Mouse (Mus musculus): Measurements from ENCODE around the gene Smox.

Smox gene

GRCm38 (mm10) chr2:131485126-131485525 is 6.2 kb upstream of the Smox start:
- no peak for DNase-seq

DNA sequence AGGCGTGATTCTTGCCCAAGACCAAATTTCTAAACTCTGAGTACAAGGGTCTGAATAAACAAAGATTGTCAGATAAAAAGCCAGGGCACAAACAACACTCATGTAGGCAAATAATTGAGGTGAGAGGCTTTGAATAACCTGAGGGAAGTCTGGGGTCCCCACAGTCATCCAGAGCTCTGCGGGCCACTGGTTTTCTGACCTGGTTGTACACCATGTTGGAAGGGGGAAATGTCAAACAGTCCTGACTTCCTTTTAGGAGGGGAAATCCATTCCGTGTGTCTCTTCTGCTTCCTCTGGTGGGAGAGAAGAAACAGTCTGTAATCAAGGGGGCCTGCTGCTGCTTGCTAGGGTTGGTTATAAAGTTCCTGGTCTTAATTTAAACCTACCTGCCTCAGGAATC is 5.2 kb upstream of the Smox start:
- no peak for DNase-seq

- DNase-seq: no peak
These were observed 4.0 kb upstream of the Smox start for GRCm38 (mm10) chr2:131487337-131487736.

DNA sequence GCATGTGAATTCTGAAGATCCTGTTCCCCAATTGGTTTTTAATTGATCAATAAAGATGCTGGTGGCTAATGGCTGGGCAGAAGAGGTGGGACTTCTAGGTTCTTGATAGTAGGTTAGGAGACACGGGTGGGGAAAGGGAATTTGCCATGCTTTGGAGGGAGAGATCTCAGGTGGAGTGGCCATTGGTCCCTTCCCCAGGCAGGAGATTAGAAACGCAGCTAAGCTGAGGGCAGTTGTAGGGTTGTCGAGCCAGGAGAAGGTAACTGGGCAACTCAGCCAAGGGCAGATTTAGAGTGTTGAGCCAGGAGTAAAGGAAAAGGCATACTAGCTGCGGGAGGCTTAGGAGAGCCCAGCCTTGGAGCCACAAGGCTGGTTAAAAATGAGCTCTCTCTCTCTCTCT is 3.0 kb upstream of the Smox start:
- DNase-seq: peak; percentile 1

DNA sequence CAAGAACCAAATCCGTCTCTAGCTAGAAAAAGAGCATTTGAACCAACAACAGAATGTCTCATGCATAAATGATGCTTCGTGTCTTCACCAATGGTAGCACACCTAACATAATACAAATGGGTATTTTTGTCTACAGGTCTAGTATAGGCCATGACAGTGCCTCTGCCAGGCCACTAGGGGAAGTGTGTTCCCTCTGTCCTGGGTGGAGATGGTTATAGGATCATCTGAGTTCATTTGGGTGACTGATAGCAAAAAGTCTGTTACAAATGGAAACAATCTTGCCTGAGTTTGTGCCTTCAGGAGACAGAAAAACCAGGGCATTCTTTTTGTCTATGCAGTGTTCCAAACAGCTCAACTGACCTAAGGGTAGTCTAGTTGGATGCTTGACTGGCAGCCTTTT is 2.4 kb upstream of the Smox start:
- peak; percentile 16 for DNase-seq

GRCm38 (mm10) chr2:131489591-131489990 is 1.7 kb upstream of the Smox start:
- peak; percentile 84 for DNase-seq

DNA sequence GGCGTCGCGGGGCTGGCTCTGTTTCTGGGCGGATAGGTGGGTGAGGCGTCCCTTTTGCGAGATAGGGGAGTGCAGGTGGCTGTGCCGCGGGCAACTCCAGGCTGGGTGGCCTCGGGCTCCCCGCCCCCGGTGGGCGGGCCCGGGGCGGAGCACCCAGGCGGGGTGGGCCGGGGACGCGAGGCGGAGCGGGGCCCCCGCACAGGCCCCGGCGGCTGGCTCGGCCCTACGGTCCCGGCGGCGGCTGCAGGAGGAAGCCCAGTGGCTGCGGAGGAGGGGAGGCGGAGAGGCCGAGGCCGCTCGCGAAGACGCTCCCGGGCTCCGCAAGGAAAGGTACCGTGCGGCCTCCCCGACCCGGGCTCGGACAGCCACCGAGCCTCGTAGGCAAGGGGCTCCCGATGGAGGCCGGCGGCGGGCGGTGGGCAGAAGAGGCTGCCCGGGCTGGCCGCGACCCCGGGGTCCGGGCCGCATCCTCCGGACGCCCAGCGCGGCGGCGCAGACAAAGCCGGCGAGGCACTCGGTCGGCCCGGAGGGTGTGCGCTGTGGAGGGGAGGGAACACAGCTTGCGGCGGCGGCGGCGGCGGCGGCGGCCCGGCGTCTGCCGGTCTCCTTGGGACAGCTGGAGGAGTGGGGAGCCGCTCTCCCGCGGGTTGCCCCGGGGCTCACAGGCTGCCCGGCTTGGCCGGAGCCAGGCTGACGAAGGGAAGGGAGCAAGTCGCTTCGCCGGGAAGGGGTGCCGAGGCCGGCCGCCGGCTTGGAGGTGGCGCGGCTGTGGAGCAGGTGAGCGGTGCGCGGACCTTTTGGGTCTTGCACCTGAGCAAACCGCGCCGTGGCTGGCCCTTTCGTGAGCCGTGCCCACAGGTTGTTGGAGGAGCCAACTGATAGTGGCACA is 655 bp downstream of the Smox start:
- DNase-seq: peak; percentile 79

GRCm38 (mm10) chr2:131492596-131493139 is 1.4 kb downstream of the Smox start:
- no peak for DNase-seq

- DNase-seq: no peak
These were observed 2.1 kb downstream of the Smox start for GRCm38 (mm10) chr2:131493446-131493845.

DNA sequence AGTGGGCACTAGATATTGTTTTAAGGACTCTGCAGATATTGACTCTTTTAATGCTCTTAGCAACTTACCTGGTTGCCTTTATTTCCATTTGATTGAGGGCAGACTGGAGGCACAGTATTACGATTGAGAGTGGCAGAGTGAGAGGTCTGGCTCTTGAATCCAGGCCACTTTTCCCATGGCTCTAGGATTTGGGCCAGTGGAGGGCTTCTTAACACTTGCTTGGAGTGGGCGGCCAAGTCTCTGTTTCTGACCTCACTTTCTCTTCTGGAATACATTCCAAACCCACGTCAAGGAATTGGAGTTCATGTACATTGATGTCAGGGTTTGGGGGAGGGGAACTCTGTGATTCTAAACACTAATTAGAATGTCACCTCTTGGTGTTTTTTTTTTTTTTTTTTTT is 4.0 kb downstream of the Smox start:
- no peak for DNase-seq

- DNase-seq: no peak
These were observed 5.0 kb downstream of the Smox start for GRCm38 (mm10) chr2:131496125-131496820.

- no peak for DNase-seq
These were observed 6.0 kb downstream of the Smox start for GRCm38 (mm10) chr2:131497224-131497856.

- no peak for DNase-seq
These were observed 6.9 kb downstream of the Smox start for GRCm38 (mm10) chr2:131498219-131498618.

DNA sequence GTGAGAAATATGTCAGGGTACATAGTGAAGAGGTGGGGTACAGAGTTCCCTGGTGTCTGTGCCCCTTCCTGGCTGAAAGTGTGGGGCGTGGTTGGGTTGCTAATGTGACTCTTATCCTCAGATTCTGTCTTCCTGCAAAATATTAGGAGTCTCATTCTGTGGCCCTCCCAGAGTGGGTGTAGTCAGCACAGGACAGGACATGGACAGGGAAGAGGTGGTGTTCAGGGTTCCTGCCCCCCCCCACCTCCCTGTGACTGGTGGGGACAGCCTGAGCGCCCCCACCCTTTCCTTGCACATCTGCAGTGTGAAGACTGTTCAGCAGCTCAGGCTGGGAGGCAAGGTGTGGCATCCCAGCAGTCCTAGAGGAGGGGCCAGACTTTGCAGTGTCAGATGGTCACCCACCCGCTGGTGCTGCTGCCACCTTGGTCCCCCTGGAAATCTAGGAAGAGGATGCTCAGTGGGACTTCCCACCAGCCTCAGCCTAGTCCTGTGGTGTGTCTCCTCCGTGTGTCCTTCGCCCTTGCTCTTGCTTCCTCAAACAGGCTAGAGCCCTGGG is 8.1 kb downstream of the Smox start:
- DNase-seq: no peak

GRCm38 (mm10) chr2:131501886-131502285 is 10.6 kb downstream of the Smox start:
- DNase-seq: no peak

DNA sequence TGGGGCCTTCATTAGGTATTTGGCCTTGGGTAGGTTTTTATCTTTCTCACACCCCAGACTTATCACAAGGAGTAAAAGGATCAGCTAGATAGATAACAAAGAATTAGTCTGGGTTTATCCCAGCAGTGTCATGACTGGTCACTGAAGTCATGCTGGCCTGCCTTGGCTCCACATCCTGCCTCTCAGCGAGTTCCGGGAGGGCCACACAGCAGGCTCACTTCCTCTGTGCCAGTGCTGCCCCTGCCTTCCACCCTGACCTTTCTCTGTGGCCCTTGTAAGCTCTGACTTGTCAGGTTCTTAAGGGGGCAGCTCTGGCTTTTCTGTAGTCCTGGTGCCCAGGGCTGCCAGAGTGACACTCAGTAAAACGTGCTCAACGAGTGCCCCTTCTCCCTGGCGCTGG is 11.3 kb downstream of the Smox start:
- no peak for DNase-seq

DNA sequence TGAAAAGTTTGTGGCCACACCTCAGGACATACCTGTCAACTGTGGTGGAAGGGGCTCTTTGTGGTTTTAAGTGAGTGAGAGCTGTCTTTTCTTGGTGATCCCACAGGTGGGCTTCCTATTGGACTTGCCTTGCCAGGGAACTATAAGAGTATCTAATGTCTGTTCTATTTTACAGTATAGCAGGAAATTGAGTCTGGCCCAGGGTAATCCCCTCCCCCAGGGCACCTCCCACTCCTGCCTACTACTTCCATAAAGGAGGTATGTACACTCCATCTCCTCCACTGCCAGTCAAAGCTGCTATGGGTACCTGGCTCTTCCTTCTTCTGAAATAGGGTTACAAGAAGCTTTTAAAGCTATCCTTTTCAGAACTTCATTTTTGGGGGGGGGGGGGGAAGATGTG is 14.1 kb downstream of the Smox start:
- DNase-seq: no peak

- DNase-seq: no peak
These were observed 15.1 kb downstream of the Smox start for GRCm38 (mm10) chr2:131506358-131506757.

GRCm38 (mm10) chr2:131508501-131508900 is 17.2 kb downstream of the Smox start:
- no peak for DNase-seq

- DNase-seq: peak; percentile 66
These were observed 18.5 kb downstream of the Smox start for GRCm38 (mm10) chr2:131509671-131510313.

GRCm38 (mm10) chr2:131510531-131510930 is 19.2 kb downstream of the Smox start:
- DNase-seq: no peak

DNA sequence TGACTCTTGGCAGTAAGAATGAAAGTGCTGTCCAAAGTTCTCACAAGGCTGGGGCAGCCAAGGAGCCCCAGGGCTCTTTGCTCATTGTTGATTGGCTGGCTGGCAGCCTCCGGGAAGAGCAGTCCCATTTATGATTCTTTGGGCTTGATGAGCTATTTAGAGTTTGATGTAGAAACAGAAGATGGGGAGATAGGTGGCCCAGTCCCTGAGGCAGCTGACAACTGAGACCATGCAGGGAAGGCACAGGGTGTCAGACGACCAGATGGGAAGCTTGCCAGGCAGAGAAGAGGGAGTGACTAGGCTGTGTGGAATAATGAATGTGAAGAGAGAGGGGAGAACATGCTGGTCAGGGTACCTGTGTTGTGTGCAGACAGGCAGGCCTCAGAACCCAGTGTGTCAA is 22.2 kb downstream of the Smox start:
- DNase-seq: no peak

All from cerebellum, adult 9-10 months (tissue).